Mouse (Mus musculus): ENCODE data around the gene Bach1.

GRCm38 (mm10) chr16:87704225-87704624, 5.5 kb downstream of the Bach1 start:
- TF ChIP-seq MYOD1 (IDR thresholded peaks at IDR 0.05; ENCODE audit: control insufficient read depth, insufficient read length, low read depth) (no peak), CTCF (IDR thresholded peaks at IDR 0.05; ENCODE audit: control insufficient read depth, insufficient read depth, insufficient read length) (no peak), CEBPB (IDR thresholded peaks at IDR 0.05; ENCODE audit: low read depth) (no peak)

Data from C2C12 (cell line).